Mouse (Mus musculus) embryonic fibroblast, embryonic 13.5 days (primary cell): Measurements from ENCODE around the gene Gm21190. TPM values are rescaled to one million over a fixed set of nuclear protein-coding genes. Genes with fewer than 3 reads are reported as not detected.
"Not testable (repeated sequence)": the region's sequence is repeated elsewhere in the genome, so short reads cannot be mapped to it uniquely, and the experiment has no call there.

Experiments used
- H3K27ac ChIP-seq: 2 replicates; pipeline ENCODE4 v1.5.1; 2012; ENCODE audit warnings: low read length, control low read depth, inconsistent platforms; ENCODE audit not compliant: insufficient read depth
- H3K4me1 ChIP-seq: 2 replicates; pipeline ENCODE4 v1.6.1; 2011; ENCODE audit warnings: low read length; ENCODE audit not compliant: control insufficient read depth, insufficient read depth
- H3K4me3 ChIP-seq: 2 replicates; pipeline ENCODE4 v1.5.1; 2011; ENCODE audit warnings: mild to moderate bottlenecking, control low read depth, low read length; ENCODE audit not compliant: insufficient read depth
- polyA plus RNA-seq: library from polyadenylated mRNA; stranded (reverse); fragments of >200 nt; gene quantifications from 2 replicates; pipeline ENCODE4 v1.2.4, GENCODE M21; 2011; ENCODE audit warnings: low read depth; ENCODE audit not compliant: missing spikeins, insufficient read length

The Gm21190 gene
- polyA plus RNA-seq: not detected in 2 replicates

DNA sequence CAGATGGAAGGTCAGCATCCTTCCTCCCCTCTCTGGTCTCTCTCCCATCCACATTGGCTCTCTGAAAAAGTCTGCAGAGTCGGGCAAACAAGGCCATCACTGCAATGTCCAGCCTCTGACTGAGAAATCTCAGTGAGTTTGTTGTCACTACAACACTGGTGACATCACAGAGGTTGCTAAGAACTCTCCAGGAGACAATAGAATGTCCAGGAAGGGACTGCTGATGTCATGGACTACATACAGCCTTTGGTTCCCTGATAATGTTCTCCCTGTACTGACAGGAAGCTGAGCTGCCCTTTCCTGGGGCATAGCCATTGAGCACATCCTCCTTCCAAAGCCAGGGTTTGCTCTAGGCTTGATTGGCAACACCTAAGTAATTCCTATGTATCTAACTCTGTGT is at the start of gene Gm21190:
TSS of gene Gm21190 (minus strand) at position 101 of the 400 bp plus-strand sequence.
- not testable (repeated sequence) for H3K4me1 ChIP-seq, H3K4me3 ChIP-seq, H3K27ac ChIP-seq

GRCm38 (mm10) chr5:15577033-15577432 is 48.0 kb upstream of the Gm21190 start, which contains the start of gene Gm21083:
Gm21083 (plus strand) TSS chr5:15577333.
- not testable (repeated sequence) for H3K4me1 ChIP-seq, H3K4me3 ChIP-seq, H3K27ac ChIP-seq

DNA sequence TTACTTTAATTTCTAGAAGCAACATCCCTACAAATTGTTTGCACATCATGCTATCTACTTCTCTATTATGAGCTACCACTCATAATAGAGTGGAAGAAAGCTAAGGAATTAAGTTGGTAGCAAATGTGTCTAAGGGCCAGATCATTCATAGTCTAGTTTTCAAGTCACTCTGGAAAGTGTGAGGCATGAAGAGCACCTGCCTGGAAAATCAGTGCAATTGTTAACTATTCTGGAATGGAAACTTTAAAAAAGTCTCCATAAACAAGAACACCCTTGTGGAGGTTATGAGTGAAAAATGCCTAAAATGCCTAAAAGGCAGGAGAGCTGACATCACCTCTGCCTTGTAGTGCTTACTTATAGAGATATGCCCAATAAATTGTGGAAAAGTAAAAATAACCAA is 44.7 kb upstream of the Gm21190 start:
- not testable (repeated sequence) for H3K4me1 ChIP-seq, H3K27ac ChIP-seq, H3K4me3 ChIP-seq

- H3K4me1 ChIP-seq, H3K27ac ChIP-seq, H3K4me3 ChIP-seq: not testable (repeated sequence)
These were observed 32.6 kb upstream of the Gm21190 start for GRCm38 (mm10) chr5:15561425-15562264.

DNA sequence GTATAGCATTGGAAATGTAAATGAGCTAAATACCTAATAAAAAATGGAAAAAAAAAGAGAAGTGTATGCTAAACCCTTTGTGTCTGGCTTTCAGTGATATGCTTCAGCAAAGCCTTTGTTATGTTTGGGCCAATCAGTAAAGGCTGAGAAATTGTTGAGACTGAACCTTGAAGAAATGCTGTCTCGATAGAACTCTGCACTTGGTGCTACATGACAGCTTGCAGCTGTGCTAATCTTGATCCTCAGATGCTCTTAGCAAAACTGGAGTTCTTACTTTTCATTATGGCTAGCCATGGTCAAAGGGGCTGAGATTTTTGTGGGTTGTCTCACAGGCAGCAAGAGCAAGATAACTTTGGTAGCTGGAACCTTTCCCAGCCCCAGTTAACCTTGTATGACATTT is 29.6 kb upstream of the Gm21190 start:
- H3K27ac ChIP-seq, H3K4me3 ChIP-seq, H3K4me1 ChIP-seq: not testable (repeated sequence)

DNA sequence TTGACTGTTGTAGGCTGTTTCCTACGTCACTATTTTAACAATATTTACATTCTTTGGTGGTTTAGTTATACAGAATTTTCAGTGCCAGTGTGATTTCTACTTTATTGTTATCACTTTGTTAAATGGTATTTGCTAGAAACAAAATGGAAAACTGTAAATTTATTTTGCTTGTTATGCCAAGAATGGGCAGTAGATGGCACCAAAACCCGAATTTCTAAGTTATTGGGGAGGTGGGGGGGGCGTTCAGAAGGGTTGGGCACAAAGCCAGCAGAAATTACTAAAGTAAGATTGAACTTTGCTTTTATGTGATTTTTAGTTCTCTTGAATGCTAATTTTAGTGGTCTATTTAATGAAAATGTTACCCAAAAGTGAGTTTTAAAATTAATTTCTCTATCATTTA is 20.6 kb upstream of the Gm21190 start:
- not testable (repeated sequence) for H3K27ac ChIP-seq, H3K4me3 ChIP-seq, H3K4me1 ChIP-seq

DNA sequence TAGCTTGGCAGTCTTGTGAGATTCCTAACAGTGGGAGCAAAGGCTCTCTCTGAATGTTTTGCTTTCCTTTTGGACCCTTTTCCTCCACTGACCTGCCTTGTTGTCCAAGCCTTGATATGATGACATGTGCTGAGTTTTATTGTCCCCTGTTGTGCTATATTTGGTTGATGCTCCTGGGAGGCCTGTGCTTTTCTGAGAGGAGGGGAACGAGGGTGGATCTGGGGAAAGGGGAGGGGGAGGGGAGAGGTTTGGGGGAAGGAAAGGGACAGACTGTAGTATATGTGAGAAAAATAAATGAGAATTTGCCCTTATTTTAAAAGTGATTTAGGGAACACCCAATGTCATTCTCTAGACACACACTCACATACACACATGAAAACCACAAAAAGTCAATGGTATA is 20.1 kb upstream of the Gm21190 start:
- H3K27ac ChIP-seq, H3K4me1 ChIP-seq, H3K4me3 ChIP-seq: not testable (repeated sequence)

DNA sequence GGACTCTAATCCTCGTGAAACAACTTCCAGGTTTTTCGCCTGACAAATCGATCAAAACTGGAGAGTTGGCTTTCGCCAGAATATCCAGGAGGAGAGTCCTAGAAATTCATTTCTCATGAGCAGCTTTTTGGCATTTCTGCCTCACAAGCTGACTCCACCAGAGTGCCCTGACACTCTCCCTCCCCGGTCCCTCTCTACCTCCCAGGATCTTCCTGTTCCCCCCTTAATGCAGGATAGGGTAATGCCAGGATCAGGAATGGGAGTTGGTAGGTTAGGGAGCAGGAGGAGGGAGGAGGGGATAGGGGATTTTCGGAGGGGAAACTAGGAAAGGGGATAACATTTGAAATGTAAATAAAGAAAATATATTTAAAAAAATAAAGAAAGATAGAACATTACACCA is 19.6 kb upstream of the Gm21190 start:
- not testable (repeated sequence) for H3K4me3 ChIP-seq, H3K27ac ChIP-seq

GRCm38 (mm10) chr5:15522470-15522869 is 6.6 kb downstream of the Gm21190 start:
- not testable (repeated sequence) for H3K4me1 ChIP-seq, H3K4me3 ChIP-seq, H3K27ac ChIP-seq

More for the DNA sequence above, 19.6 kb upstream of the Gm21190 start:
- not testable (repeated sequence) for H3K4me1 ChIP-seq

DNA sequence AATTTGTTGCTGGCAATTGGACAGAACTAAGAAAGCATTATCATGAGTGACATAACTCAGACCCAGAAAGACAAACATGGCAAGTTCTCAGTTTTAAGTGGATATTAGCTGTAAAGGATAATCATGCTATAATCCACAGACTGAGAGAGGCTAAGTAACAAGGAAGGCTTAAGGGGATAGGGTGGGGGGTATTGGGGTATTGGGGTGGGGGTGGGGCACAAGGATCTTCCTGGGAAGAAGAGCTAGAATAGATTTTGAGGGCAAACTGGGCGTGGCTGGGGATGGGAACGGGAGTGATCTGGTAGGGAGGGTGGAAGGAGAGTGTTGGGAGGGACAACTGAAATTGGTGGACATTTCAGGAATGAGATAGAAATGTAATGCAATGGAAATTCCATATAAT is 7.0 kb downstream of the Gm21190 start:
- not testable (repeated sequence) for H3K27ac ChIP-seq, H3K4me3 ChIP-seq

DNA sequence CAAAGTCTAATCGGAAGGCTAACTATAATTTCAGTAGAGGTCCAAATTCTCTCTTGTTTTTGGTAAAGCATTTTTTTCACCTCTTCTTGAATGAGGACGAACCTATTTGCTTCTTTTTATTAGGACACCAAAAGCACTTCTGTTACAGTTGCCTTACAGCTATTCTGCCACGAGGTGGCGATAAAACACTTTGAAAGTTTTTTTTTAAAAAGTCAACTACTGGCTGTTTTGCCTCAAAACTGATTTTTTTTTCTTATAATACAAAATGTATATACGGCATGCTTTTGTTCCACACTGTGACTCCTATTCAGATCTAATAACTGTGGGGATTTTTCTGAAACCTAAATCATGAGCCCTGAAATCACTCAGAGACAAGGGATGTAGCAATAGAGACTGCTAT is 8.6 kb downstream of the Gm21190 start:
- H3K27ac ChIP-seq, H3K4me3 ChIP-seq, H3K4me1 ChIP-seq: not testable (repeated sequence)

More for the DNA sequence above, 7.0 kb downstream of the Gm21190 start:
- not testable (repeated sequence) for H3K4me1 ChIP-seq

DNA sequence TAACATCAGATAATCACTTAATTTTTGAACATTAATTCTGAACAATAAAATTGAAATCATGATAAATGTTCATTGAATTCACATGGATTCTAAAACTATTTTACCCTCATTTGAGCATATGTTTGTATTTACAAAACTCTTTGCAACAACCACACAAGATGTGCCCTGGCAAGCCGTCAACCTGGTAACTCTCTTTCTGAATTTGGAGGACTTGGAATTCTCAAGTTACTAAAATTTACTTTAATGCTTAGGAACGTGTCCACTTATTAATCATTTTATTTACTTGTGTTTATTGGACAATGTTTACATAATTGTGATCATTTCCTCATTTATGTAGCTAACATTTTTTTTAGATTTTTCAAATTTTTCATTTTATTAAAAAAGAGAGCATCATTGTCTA is 11.9 kb downstream of the Gm21190 start:
- H3K4me1 ChIP-seq, H3K27ac ChIP-seq, H3K4me3 ChIP-seq: not testable (repeated sequence)

DNA sequence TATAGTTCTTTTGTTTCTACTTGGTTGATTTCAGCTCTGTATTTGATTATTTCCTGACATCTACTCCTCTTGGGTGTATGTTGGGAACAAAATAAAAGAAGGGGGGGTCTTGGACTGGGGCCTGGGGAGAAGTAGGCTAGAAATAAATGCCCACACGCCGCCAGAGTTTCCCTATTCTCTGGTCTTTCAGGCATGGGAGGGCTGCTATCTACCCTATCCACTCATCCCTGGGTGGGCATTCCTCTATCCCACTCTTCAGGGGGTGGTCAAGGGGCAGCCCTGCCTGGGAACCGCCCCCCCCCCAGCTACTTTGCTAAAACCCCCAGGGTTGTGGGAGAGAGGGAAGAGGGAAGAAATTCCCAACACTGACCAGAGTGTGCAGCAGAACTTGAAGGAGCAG is 16.8 kb downstream of the Gm21190 start:
- H3K27ac ChIP-seq, H3K4me3 ChIP-seq, H3K4me1 ChIP-seq: not testable (repeated sequence)

GRCm38 (mm10) chr5:15509911-15510310 is 19.1 kb downstream of the Gm21190 start:
- H3K4me3 ChIP-seq, H3K4me1 ChIP-seq: not testable (repeated sequence)

GRCm38 (mm10) chr5:15508460-15509451 is 20.3 kb downstream of the Gm21190 start:
- H3K27ac ChIP-seq, H3K4me3 ChIP-seq, H3K4me1 ChIP-seq: not testable (repeated sequence)

More at GRCm38 (mm10) chr5:15509911-15510310, 19.1 kb downstream of the Gm21190 start:
- not testable (repeated sequence) for H3K27ac ChIP-seq
